Mouse (Mus musculus): ENCODE data around the gene Lmcd1.

- TF ChIP-seq TAL1 (IDR thresholded peaks at IDR 0.05; ENCODE audit: low read length) (no peak), GATA1 (IDR thresholded peaks at IDR 0.05; ENCODE audit: low read length) (no peak)
These were observed 85.8 kb downstream of the Lmcd1 start for GRCm38 (mm10) chr6:112359341-112359740.

All from erythroblast, embryonic 14.5 days (primary cell).